Mouse (Mus musculus): ENCODE results near the gene Smim4. TPM values are rescaled to one million over a fixed set of nuclear protein-coding genes. Genes with fewer than 3 reads are reported as not detected.

Gene Smim4
- polyA plus RNA-seq, 2 experiments: 28.2 to 62.7 TPM

DNA sequence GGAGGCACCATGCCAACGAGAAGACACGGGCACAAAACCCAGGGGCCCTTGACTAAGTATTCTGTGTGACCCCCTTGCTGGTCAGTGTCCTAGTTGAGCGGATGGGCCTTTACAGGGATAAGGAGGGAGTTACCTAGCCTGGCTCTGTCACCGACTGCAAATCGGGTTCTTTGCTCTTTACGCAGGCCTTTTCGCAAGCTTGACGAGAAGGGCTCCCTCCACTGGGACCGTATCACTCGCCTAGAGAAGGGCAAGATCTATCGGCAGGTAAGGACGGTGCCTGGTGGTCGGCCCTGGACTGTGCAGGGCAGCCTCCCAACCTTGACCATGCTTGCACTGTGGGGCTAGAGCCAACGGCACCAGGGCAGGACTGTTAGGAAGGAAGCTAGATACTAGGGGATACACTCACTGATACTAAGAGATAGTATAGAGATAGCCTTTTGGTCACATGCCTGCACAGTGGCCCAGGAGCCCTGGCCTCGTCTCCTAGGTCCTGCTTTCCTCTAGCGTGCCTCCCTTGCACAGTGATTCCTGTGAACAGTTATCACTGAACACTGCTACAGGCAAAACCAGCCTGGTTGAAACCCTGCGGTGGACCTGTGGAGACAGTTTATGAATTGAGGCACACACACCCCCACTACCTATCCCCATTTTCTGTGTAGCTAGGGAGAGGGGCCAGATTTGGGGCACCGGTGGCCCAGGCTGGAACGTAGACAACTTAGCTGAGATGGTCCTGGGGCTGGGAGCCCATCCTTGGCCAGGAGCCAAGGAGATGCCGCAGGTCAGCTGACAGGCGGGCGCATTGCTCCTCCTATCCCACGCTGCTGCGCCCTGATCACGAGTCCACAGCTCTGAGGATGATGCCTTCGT lies 7.9 kb upstream of the Smim4 start:
- no peak overlapping the region for H3K9ac ChIP-seq (ENCODE audit: low read depth, low read length, severe bottlenecking)
- WGBS: 92% methylated on average over 26 of the region's 26 CpGs
- ATAC-seq (ENCODE audit: low FRiP score, low read depth) (no peak), DNase-seq (ENCODE audit: low spot score) (no peak)
- no peaks in the 10 kb centered on the region for H3K27me3 ChIP-seq (ENCODE audit: control insufficient read depth, insufficient read depth, low read length)
- H3K4me3 ChIP-seq (replicated peaks; ENCODE audit: low read length): no peak overlapping the region
- no peaks in the 10 kb centered on the region for H3K9me3 ChIP-seq (ENCODE audit: control insufficient read depth, low read length)
- H3K27ac ChIP-seq (replicated peaks; ENCODE audit: low read depth, low read length): no peak overlapping the region
- no peak for TF ChIP-seq POLR2A (IDR thresholded peaks at IDR 0.05; ENCODE audit: borderline replicate concordance, extremely low read depth, insufficient read depth, insufficient read length)
- no peak overlapping the region for H3K4me2 ChIP-seq (replicated peaks; ENCODE audit: low read depth, low read length, severe bottlenecking)
- H3K36me3 ChIP-seq (ENCODE audit: control insufficient read depth, insufficient read depth, low read length): peaks cover 77% of the 10 kb centered on the region
- peaks cover 29% of the 10 kb centered on the region for H3K4me1 ChIP-seq (ENCODE audit: control insufficient read depth, insufficient read depth, low read length)

DNA sequence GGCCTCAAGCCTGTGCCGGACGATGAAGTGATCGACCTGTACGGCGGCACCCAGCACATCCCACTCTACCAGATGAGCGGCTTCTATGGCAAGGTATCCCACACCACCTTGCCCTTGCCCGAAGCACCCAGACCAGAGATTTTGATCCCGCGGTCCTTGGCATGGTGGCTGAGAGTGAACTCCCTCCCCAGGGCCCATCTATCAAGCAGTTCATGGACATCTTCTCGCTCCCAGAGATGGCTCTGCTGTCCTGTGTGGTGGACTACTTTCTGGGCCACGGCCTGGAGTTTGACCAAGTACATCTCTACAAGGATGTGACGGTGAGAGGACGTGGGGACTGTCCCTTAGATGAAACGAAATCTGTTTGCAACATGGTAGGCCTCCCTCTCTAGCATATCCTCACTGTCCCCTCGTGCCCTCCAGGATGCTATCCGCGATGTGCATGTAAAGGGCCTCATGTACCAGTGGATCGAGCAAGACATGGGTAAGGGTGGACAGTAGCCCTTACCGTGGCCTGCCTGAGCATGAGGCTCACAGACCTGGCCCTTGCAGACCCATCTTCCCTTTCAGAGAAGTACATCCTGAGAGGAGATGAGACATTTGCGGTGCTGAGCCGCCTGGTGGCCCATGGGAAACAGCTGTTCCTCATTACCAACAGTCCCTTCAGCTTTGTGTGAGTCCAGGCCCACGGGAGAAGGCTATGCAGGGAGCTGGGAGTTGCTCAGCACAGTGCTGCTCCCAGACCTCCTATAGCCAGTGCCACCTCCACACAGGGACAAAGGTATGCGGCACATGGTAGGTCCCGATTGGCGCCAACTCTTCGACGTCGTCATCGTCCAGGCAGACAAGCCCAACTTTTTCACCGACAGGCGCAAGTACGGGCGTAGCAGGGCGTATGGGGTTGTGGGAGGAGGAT lies 7.0 kb upstream of the Smim4 start:
- 90% methylated on average over 34 of the region's 34 CpGs for WGBS
- Histone ChIP-seq H3K9me3 (ENCODE audit: control insufficient read depth, low read length) (no peaks in the 10 kb centered on the region), H3K4me2 (replicated peaks; ENCODE audit: low read depth, low read length, severe bottlenecking) (no peak overlapping the region), H3K27me3 (ENCODE audit: control insufficient read depth, insufficient read depth, low read length) (no peaks in the 10 kb centered on the region), H3K36me3 (ENCODE audit: control insufficient read depth, insufficient read depth, low read length) (peaks cover 68% of the 10 kb centered on the region), H3K4me1 (ENCODE audit: control insufficient read depth, insufficient read depth, low read length) (peaks cover 29% of the 10 kb centered on the region), H3K27ac (replicated peaks; ENCODE audit: low read depth, low read length) (no peak overlapping the region), H3K4me3 (replicated peaks; ENCODE audit: low read length) (no peak overlapping the region), H3K9ac (ENCODE audit: low read depth, low read length, severe bottlenecking) (no peak overlapping the region)
- no peak for DNase-seq (ENCODE audit: low spot score)
- ATAC-seq (ENCODE audit: low FRiP score, low read depth): no peak
- no peak for TF ChIP-seq POLR2A (IDR thresholded peaks at IDR 0.05; ENCODE audit: borderline replicate concordance, extremely low read depth, insufficient read depth, insufficient read length)

DNA sequence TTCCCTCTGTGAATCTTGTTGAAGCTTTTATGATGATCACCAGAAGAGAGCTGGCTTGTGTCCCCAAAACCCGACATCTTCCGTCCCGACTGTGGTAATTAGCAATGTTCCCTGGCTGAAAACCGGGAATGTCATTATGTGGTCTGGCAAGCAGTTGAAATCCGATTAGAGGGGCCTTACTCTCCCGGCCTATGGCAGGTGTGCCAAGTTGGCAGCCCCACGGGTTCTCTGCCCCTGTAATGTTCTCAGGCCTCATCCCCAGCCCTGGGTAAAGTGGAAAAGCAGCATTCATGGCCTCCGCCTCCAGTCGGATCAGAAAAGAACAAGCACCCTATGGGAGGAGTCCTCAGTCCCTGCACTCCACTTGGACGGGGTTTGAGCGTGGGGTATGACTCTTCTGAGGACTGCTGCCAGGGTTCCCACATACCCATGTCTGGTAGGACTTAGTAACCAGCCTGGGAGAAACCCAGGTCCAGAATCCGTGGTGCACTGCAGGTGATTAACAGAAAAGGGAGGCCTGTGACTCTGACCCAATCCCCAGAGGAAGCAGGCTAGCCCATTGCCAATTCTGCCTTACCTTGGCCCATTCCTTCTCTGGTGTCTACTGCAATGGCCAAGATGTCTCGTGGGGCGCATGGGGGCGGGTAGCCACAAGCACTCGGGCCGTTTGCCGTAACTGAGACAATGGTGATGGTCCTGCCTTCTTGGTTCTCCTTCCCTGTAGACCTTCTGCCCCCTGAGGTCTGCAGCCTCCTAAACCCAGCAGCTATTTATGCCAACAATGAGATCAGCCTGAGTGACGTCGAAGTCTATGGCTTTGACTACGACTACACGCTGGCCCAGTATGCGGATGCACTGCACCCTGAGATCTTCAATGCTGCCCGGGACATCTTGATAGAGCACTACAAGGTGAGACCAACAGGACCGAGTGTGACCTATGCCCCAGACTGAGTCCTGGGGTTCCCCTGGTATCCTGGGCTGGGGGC lies 5.6 kb upstream of the Smim4 start:
- Histone ChIP-seq H3K4me1 (ENCODE audit: control insufficient read depth, insufficient read depth, low read length) (peaks cover 35% of the 10 kb centered on the region), H3K27me3 (ENCODE audit: control insufficient read depth, insufficient read depth, low read length) (no peaks in the 10 kb centered on the region), H3K4me3 (replicated peaks; ENCODE audit: low read length) (no peak overlapping the region), H3K9ac (ENCODE audit: low read depth, low read length, severe bottlenecking) (no peak overlapping the region), H3K36me3 (ENCODE audit: control insufficient read depth, insufficient read depth, low read length) (peaks cover 54% of the 10 kb centered on the region), H3K9me3 (ENCODE audit: control insufficient read depth, low read length) (no peaks in the 10 kb centered on the region), H3K27ac (replicated peaks; ENCODE audit: low read depth, low read length) (no peak overlapping the region), H3K4me2 (replicated peaks; ENCODE audit: low read depth, low read length, severe bottlenecking) (no peak overlapping the region)
- no peak for TF ChIP-seq POLR2A (IDR thresholded peaks at IDR 0.05; ENCODE audit: borderline replicate concordance, extremely low read depth, insufficient read depth, insufficient read length)
- ATAC-seq (ENCODE audit: low FRiP score, low read depth) (no peak), DNase-seq (ENCODE audit: low spot score) (no peak)
- 82% methylated on average over 25 of the region's 25 CpGs for WGBS

DNA sequence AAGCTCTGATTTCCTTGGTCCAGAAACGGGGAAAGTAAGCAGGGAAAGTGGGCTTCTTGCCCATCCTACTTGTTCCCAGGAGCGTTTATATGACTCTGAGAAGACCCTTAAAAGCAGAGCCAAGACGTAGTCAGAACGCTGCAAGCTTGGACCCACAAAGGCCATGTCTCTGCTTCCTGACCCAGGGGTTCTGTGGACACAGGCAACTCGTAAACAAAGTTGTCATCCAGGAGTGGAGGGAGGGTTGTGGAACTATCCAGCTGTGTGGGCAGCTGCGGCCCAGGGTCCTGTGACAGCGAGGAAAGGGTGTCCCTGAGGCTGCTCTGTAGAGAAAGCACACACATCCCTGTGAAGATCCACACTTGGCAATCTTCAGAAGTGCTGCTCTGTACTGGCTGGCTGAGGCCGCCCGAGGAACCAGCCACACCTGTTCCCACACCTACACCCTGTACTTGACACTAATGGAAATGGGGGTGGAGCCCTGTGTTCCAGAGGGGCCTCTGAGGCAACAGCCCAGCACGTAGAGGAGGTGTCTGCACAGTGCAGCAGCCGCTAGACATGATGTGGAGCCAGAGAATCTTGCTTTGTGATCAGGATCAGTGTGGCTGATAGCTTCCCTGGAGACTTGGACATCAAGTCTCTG lies 4.4 kb upstream of the Smim4 start:
- Histone ChIP-seq H3K4me3 (replicated peaks; ENCODE audit: low read length) (peak overlapping the region; percentile 91), H3K9ac (ENCODE audit: low read depth, low read length, severe bottlenecking) (0 out of 2 replicates have a peak overlapping the region, but pooled peaks have one; percentile 31), H3K27me3 (ENCODE audit: control insufficient read depth, insufficient read depth, low read length) (no peaks in the 10 kb centered on the region), H3K27ac (replicated peaks; ENCODE audit: low read depth, low read length) (peak overlapping the region; percentile 11; the same call in 1 of the 2 replicates), H3K4me1 (ENCODE audit: control insufficient read depth, insufficient read depth, low read length) (peaks cover 36% of the 10 kb centered on the region), H3K9me3 (ENCODE audit: control insufficient read depth, low read length) (no peaks in the 10 kb centered on the region), H3K4me2 (replicated peaks; ENCODE audit: low read depth, low read length, severe bottlenecking) (peak overlapping the region; percentile 86), H3K36me3 (ENCODE audit: control insufficient read depth, insufficient read depth, low read length) (peaks cover 42% of the 10 kb centered on the region)
- DNase-seq (ENCODE audit: low spot score): peak; percentile 65
- no peak for TF ChIP-seq POLR2A (IDR thresholded peaks at IDR 0.05; ENCODE audit: borderline replicate concordance, extremely low read depth, insufficient read depth, insufficient read length)
- ATAC-seq (ENCODE audit: low FRiP score, low read depth): no peak
- WGBS: 49% methylated on average over 11 of the region's 11 CpGs
